Mouse (Mus musculus) cortical plate, adult 2 months (tissue): ENCODE results near the gene 2510002D24Rik.

Source experiments
- CTCF ChIP-seq: fragments of 200-500 bp; IDR thresholded peaks from 2 replicates; pipeline ENCODE4 v1.5.1; 2011; ENCODE audit warnings: mild to moderate bottlenecking, control low read depth, low read length; ENCODE audit not compliant: insufficient read depth; ENCODE audit errors: extremely low read depth
- POLR2A ChIP-seq: fragments of 200-500 bp; IDR thresholded peaks from 2 replicates; pipeline ENCODE4 v1.6.1; 2011; ENCODE audit warnings: mild to moderate bottlenecking, low read length, control low read depth; ENCODE audit not compliant: insufficient read depth; ENCODE audit errors: extremely low read depth

- TF ChIP-seq CTCF = no peak
- TF ChIP-seq POLR2A = no peak
Observed at GRCm38 (mm10) chr16:18828630-18829029, 7.7 kb upstream of the 2510002D24Rik start.
